Mouse (Mus musculus): ENCODE measurements at regions not wholly inside any gene's neighbourhood (a gene's known extent, or its start where the extent isn't known, plus 50 kb on each side); places are given as distances from the start of the nearest gene placed in this dataset.

GRCm38 (mm10) chr8:113552826-113553225, 82.6 kb upstream of the Mon1b start:
- H3K9me3 ChIP-seq (ENCODE audit: control insufficient read depth, low read length) = no peaks in the 10 kb centered on the region
- no peaks in the 10 kb centered on the region for H3K4me1 ChIP-seq (replicated peaks; ENCODE audit: control insufficient read depth, insufficient read depth)
- no peak for TF ChIP-seq EP300 (optimal IDR thresholded peaks at IDR 0.05)
- TF ChIP-seq CTCF (IDR thresholded peaks at IDR 0.05; ENCODE audit: low read depth) = no peak
- ATAC-seq (ENCODE audit: low FRiP score, low TSS enrichment) (no peak), DNase-seq (ENCODE audit: low spot score) (no peak)
- 50% methylated on average over 5 of the region's 5 CpGs for WGBS
- no peak overlapping the region for H3K4me2 ChIP-seq (replicated peaks; ENCODE audit: low read depth)
- H3K27me3 ChIP-seq (ENCODE audit: control insufficient read depth, insufficient read depth, low read length) = no peaks in the 10 kb centered on the region
- H3K27ac ChIP-seq (replicated peaks) = no peak overlapping the region
- H3K9ac ChIP-seq (ENCODE audit: low read length) = no peak overlapping the region
- H3K36me3 ChIP-seq (ENCODE audit: control insufficient read depth, insufficient read depth, low read length) = no peaks in the 10 kb centered on the region
- H3K4me3 ChIP-seq (ENCODE audit: low read depth, low read length) = no peak overlapping the region

DNA sequence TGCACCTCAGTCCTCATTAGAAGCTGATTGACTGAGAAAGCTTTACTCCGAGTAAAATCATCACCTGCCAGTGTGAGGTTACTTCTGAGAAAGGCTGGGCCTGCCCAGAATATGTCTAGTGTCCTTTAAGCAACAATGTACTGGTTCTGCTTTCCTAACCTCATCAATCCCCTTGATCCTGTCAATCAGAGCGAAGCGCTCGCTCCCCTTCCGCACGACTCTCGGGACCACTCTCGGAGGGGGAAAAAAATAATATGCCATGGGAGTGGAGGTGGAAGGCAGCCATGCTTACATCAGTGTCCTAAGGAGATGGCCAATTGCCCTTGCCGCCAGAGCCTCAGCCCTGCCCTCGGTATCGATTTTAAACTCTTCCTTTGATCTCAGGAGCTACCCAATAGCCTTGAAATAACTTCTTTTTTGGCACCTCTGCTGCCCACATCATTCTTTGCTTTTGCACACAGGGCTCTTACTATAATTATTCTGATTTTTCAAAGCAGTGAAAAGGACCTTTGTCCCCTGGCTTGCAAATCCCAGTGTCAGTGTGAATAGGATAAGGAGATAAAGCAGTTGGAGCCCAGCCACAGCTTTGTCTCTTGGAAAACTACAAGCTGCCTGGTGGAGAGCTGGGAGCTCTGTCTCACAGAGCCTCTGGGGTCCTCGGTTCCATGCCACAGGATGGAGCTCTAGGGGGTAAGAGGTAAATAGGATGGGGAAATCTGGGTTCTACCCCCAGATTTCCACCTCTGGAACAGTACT, 80.5 kb upstream of the Mon1b start:
- Histone ChIP-seq H3K36me3 (ENCODE audit: control insufficient read depth, insufficient read depth, low read length) (no peaks in the 10 kb centered on the region), H3K27ac (replicated peaks) (no peak overlapping the region), H3K9ac (ENCODE audit: low read length) (no peak overlapping the region), H3K9me3 (ENCODE audit: control insufficient read depth, low read length) (no peaks in the 10 kb centered on the region), H3K4me3 (ENCODE audit: low read depth, low read length) (no peak overlapping the region), H3K4me1 (replicated peaks; ENCODE audit: control insufficient read depth, insufficient read depth) (no peaks in the 10 kb centered on the region), H3K27me3 (ENCODE audit: control insufficient read depth, insufficient read depth, low read length) (no peaks in the 10 kb centered on the region), H3K4me2 (replicated peaks; ENCODE audit: low read depth) (no peak overlapping the region)
- no peak for DNase-seq (ENCODE audit: low spot score)
- TF ChIP-seq EP300 (optimal IDR thresholded peaks at IDR 0.05) (no peak), CTCF (IDR thresholded peaks at IDR 0.05; ENCODE audit: low read depth) (no peak)
- WGBS = 47% methylated on average over 12 of the region's 12 CpGs
- no peak for ATAC-seq (ENCODE audit: low FRiP score, low TSS enrichment)

GRCm38 (mm10) chr8:113556994-113557393, 78.4 kb upstream of the Mon1b start:
- H3K4me3 ChIP-seq (ENCODE audit: low read depth, low read length) = no peak overlapping the region
- no peak overlapping the region for H3K27ac ChIP-seq (replicated peaks)
- no peak overlapping the region for H3K4me2 ChIP-seq (replicated peaks; ENCODE audit: low read depth)
- DNase-seq (ENCODE audit: low spot score) = no peak
- H3K36me3 ChIP-seq (ENCODE audit: control insufficient read depth, insufficient read depth, low read length) = no peaks in the 10 kb centered on the region
- no peak overlapping the region for H3K9ac ChIP-seq (ENCODE audit: low read length)
- TF ChIP-seq CTCF (IDR thresholded peaks at IDR 0.05; ENCODE audit: low read depth) (peak; percentile 27), EP300 (optimal IDR thresholded peaks at IDR 0.05) (no peak)
- no peaks in the 10 kb centered on the region for H3K9me3 ChIP-seq (ENCODE audit: control insufficient read depth, low read length)
- H3K27me3 ChIP-seq (ENCODE audit: control insufficient read depth, insufficient read depth, low read length) = no peaks in the 10 kb centered on the region
- 46% methylated on average over 5 of the region's 5 CpGs for WGBS
- H3K4me1 ChIP-seq (replicated peaks; ENCODE audit: control insufficient read depth, insufficient read depth) = no peaks in the 10 kb centered on the region
- no peak for ATAC-seq (ENCODE audit: low FRiP score, low TSS enrichment)

DNA sequence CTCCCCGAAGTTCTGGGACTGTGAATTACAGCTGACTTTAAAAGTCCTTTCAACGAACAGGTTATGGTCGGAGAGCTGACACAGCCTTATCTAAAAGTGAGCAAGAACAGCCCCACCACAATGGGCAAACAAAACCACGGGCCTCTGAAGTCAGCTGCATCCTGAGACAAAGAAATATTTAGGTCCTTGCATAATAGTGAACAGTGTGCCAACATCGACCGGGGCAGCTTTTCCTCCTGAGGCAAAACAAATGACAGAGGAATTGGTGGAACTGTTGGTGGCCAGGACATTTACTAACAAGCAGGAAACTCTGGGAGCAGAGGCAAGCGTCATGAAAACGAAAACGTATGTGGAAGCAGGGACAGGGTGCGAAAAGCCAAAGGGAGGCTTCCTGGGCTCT, 54.3 kb upstream of the Mon1b start:
- Histone ChIP-seq H3K9me3 (ENCODE audit: control insufficient read depth, low read length) (no peaks in the 10 kb centered on the region), H3K27ac (replicated peaks) (no peak overlapping the region), H3K4me3 (ENCODE audit: low read depth, low read length) (no peak overlapping the region), H3K36me3 (ENCODE audit: control insufficient read depth, insufficient read depth, low read length) (no peaks in the 10 kb centered on the region), H3K4me1 (replicated peaks; ENCODE audit: control insufficient read depth, insufficient read depth) (no peaks in the 10 kb centered on the region), H3K27me3 (ENCODE audit: control insufficient read depth, insufficient read depth, low read length) (no peaks in the 10 kb centered on the region), H3K4me2 (replicated peaks; ENCODE audit: low read depth) (no peak overlapping the region), H3K9ac (ENCODE audit: low read length) (no peak overlapping the region)
- 35% methylated on average over 10 of the region's 10 CpGs for WGBS
- DNase-seq (ENCODE audit: low spot score) (peak; percentile 57), ATAC-seq (ENCODE audit: low FRiP score, low TSS enrichment) (peak; percentile 77)
- TF ChIP-seq CTCF (IDR thresholded peaks at IDR 0.05; ENCODE audit: low read depth) (no peak), EP300 (optimal IDR thresholded peaks at IDR 0.05) (no peak)

DNA sequence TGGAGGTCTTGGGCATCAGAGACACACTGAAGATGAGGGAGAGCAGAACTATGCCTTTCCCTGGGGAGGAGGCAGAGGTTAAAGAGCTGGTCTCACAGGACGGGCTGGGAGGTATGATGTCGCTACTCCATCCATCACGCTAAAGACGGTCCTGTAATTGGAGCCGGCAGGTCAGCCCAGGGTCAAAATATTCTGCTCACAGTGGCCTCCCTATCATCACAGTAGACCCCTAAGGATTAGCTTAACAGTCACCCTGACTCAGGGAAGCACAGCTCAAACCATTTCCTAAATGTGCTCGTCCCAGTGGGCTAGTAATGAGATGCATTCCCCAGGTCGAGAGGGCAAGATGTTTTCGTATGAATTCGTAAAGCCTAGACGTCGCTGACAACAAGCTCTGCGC, 53.7 kb upstream of the Mon1b start:
- 25% methylated on average over 12 of the region's 12 CpGs for WGBS
- Histone ChIP-seq H3K36me3 (ENCODE audit: control insufficient read depth, insufficient read depth, low read length) (no peaks in the 10 kb centered on the region), H3K4me2 (replicated peaks; ENCODE audit: low read depth) (no peak overlapping the region), H3K27me3 (ENCODE audit: control insufficient read depth, insufficient read depth, low read length) (no peaks in the 10 kb centered on the region), H3K9me3 (ENCODE audit: control insufficient read depth, low read length) (no peaks in the 10 kb centered on the region), H3K4me3 (ENCODE audit: low read depth, low read length) (no peak overlapping the region), H3K9ac (ENCODE audit: low read length) (no peak overlapping the region), H3K27ac (replicated peaks) (no peak overlapping the region), H3K4me1 (replicated peaks; ENCODE audit: control insufficient read depth, insufficient read depth) (no peaks in the 10 kb centered on the region)
- TF ChIP-seq EP300 (optimal IDR thresholded peaks at IDR 0.05) (no peak), CTCF (IDR thresholded peaks at IDR 0.05; ENCODE audit: low read depth) (no peak)
- no peak for ATAC-seq (ENCODE audit: low FRiP score, low TSS enrichment)
- no peak for DNase-seq (ENCODE audit: low spot score)

- Histone ChIP-seq H3K4me2 (replicated peaks; ENCODE audit: low read depth) (peak overlapping the region; percentile 37), H3K27ac (replicated peaks) (no peak overlapping the region), H3K9ac (ENCODE audit: low read length) (no peak overlapping the region), H3K4me1 (replicated peaks; ENCODE audit: control insufficient read depth, insufficient read depth) (no peaks in the 10 kb centered on the region), H3K36me3 (ENCODE audit: control insufficient read depth, insufficient read depth, low read length) (no peaks in the 10 kb centered on the region), H3K9me3 (ENCODE audit: control insufficient read depth, low read length) (no peaks in the 10 kb centered on the region), H3K4me3 (ENCODE audit: low read depth, low read length) (no peak overlapping the region), H3K27me3 (ENCODE audit: control insufficient read depth, insufficient read depth, low read length) (no peaks in the 10 kb centered on the region)
- ATAC-seq (ENCODE audit: low FRiP score, low TSS enrichment) (peak; percentile 26; the same call in 1 of the 2 replicates), DNase-seq (ENCODE audit: low spot score) (peak; percentile 52)
- 21% methylated on average over 16 of the region's 16 CpGs for WGBS
- no peak for TF ChIP-seq EP300 (optimal IDR thresholded peaks at IDR 0.05)
- TF ChIP-seq CTCF (IDR thresholded peaks at IDR 0.05; ENCODE audit: low read depth) = peak; percentile 85
Measured at GRCm38 (mm10) chr8:113582180-113582975, 53.0 kb upstream of the Mon1b start.

All from stomach, postnatal 0 days (tissue).